Mouse (Mus musculus): ENCODE results near the gene Zfp13. TPM values are rescaled to one million over a fixed set of nuclear protein-coding genes. Genes with fewer than 3 reads are reported as not detected.

Zfp13 gene
- 1 to 10 TPM in 11 of 26 experiments, under 1 TPM in 7, not detected in 8; 0.52 to 1.8 (median 1.0) TPM for total RNA-seq (2018; cell fraction: chromatin; rRNA removed)
- under 1 TPM in 22 of 26 experiments, not detected in 4; 0.09 to 0.74 (median 0.21) TPM for total RNA-seq (2018; cell fraction: cytosol; rRNA removed)
- total RNA-seq (2018; cell fraction: nucleus; rRNA removed) = 1 to 10 TPM in 4 of 26 experiments, under 1 TPM in 11, not detected in 11; 0.22 to 2.5 (median 0.89) TPM
- 0.16 to 0.60 TPM (median 0.52 TPM) in 3 replicates for polyA plus RNA-seq (2018)

GRCm38 (mm10) chr17:23598582-23599552, at the start of gene Zfp13:
Gene Zfp13 (minus strand): TSS chr17:23599487.
- H3K4me3 ChIP-seq (ENCODE audit: inconsistent target) = peak within 1 kb of the TSS; percentile 49
- H3K79me2 ChIP-seq (ENCODE audit: inconsistent target) = no peaks in the 10 kb centered on the region
- H3K27ac ChIP-seq = peak within 1 kb of the TSS; percentile 46
- WGBS (ENCODE audit: missing documents) = 5% methylated on average over 31 of the region's 31 CpGs
- no peaks in the 10 kb centered on the region for H3K36me3 ChIP-seq (ENCODE audit: inconsistent target)

GRCm38 (mm10) chr17:23645894-23646293, 46.6 kb upstream of the Zfp13 start:
- H3K4me3 ChIP-seq (ENCODE audit: inconsistent target) = no peak overlapping the region
- H3K79me2 ChIP-seq (ENCODE audit: inconsistent target) = no peaks in the 10 kb centered on the region
- H3K27ac ChIP-seq = no peak overlapping the region
- 84% methylated on average over 10 of the region's 10 CpGs for WGBS (ENCODE audit: missing documents)
- H3K36me3 ChIP-seq (ENCODE audit: inconsistent target) = no peaks in the 10 kb centered on the region

GRCm38 (mm10) chr17:23644613-23645495, 45.6 kb upstream of the Zfp13 start, which contains the start of gene Mmp25:
Gene Mmp25 (minus strand): TSS chr17:23645277.
- peak within 1 kb of the TSS; percentile 27; the same call in 1 of the 2 replicates for H3K4me3 ChIP-seq (ENCODE audit: inconsistent target)
- no peak within 1 kb of the TSS for H3K27ac ChIP-seq
- no peaks in the 10 kb centered on the region for H3K36me3 ChIP-seq (ENCODE audit: inconsistent target)
- 4% methylated on average over 58 of the region's 58 CpGs for WGBS (ENCODE audit: missing documents)
- H3K79me2 ChIP-seq (ENCODE audit: inconsistent target) = no peaks in the 10 kb centered on the region

GRCm38 (mm10) chr17:23631241-23631640, 32.0 kb upstream of the Zfp13 start:
- WGBS (ENCODE audit: missing documents) = 80% methylated on average over 8 of the region's 8 CpGs
- H3K4me3 ChIP-seq (ENCODE audit: inconsistent target) = no peak overlapping the region
- H3K36me3 ChIP-seq (ENCODE audit: inconsistent target) = no peaks in the 10 kb centered on the region
- no peak overlapping the region for H3K27ac ChIP-seq
- H3K79me2 ChIP-seq (ENCODE audit: inconsistent target) = no peaks in the 10 kb centered on the region

- 18% methylated on average over 22 of the region's 22 CpGs for WGBS (ENCODE audit: missing documents)
- H3K79me2 ChIP-seq (ENCODE audit: inconsistent target) = no peaks in the 10 kb centered on the region
- H3K4me3 ChIP-seq (ENCODE audit: inconsistent target) = no peak overlapping the region
- H3K36me3 ChIP-seq (ENCODE audit: inconsistent target) = no peaks in the 10 kb centered on the region
- no peak overlapping the region for H3K27ac ChIP-seq
These were observed 31.1 kb upstream of the Zfp13 start for GRCm38 (mm10) chr17:23630195-23631020.

GRCm38 (mm10) chr17:23627813-23628212, 28.5 kb upstream of the Zfp13 start:
- Histone ChIP-seq H3K4me3 (ENCODE audit: inconsistent target) (no peak overlapping the region), H3K36me3 (ENCODE audit: inconsistent target) (no peaks in the 10 kb centered on the region), H3K79me2 (ENCODE audit: inconsistent target) (no peaks in the 10 kb centered on the region), H3K27ac (no peak overlapping the region)
- WGBS (ENCODE audit: missing documents) = 89% methylated on average over 7 of the region's 7 CpGs

GRCm38 (mm10) chr17:23620351-23620750, 21.1 kb upstream of the Zfp13 start:
- H3K36me3 ChIP-seq (ENCODE audit: inconsistent target) = no peaks in the 10 kb centered on the region
- H3K4me3 ChIP-seq (ENCODE audit: inconsistent target) = no peak overlapping the region
- H3K79me2 ChIP-seq (ENCODE audit: inconsistent target) = no peaks in the 10 kb centered on the region
- H3K27ac ChIP-seq = no peak overlapping the region
- WGBS (ENCODE audit: missing documents) = 94% methylated on average over 7 of the region's 7 CpGs

- 6% methylated on average over 9 of the region's 9 CpGs for WGBS (ENCODE audit: missing documents)
These were observed 17.8 kb upstream of the Zfp13 start for GRCm38 (mm10) chr17:23617087-23617486.

GRCm38 (mm10) chr17:23610361-23610800, 11.1 kb upstream of the Zfp13 start:
- H3K79me2 ChIP-seq (ENCODE audit: inconsistent target) = no peaks in the 10 kb centered on the region
- H3K4me3 ChIP-seq (ENCODE audit: inconsistent target) = no peak overlapping the region
- WGBS (ENCODE audit: missing documents) = 7% methylated on average over 28 of the region's 28 CpGs
- H3K36me3 ChIP-seq (ENCODE audit: inconsistent target) = no peaks in the 10 kb centered on the region
- no peak overlapping the region for H3K27ac ChIP-seq

More at GRCm38 (mm10) chr17:23617087-23617486, 17.8 kb upstream of the Zfp13 start:
- Histone ChIP-seq H3K4me3 (ENCODE audit: inconsistent target) (no peak overlapping the region), H3K27ac (no peak overlapping the region), H3K79me2 (ENCODE audit: inconsistent target) (no peaks in the 10 kb centered on the region), H3K36me3 (ENCODE audit: inconsistent target) (no peaks in the 10 kb centered on the region)

GRCm38 (mm10) chr17:23609612-23610011, 10.3 kb upstream of the Zfp13 start:
- Histone ChIP-seq H3K79me2 (ENCODE audit: inconsistent target) (no peaks in the 10 kb centered on the region), H3K36me3 (ENCODE audit: inconsistent target) (no peaks in the 10 kb centered on the region), H3K27ac (no peak overlapping the region), H3K4me3 (ENCODE audit: inconsistent target) (no peak overlapping the region)
- 93% methylated on average over 24 of the region's 24 CpGs for WGBS (ENCODE audit: missing documents)

GRCm38 (mm10) chr17:23605220-23605619, 5.9 kb upstream of the Zfp13 start:
- Histone ChIP-seq H3K4me3 (ENCODE audit: inconsistent target) (no peak overlapping the region), H3K79me2 (ENCODE audit: inconsistent target) (no peaks in the 10 kb centered on the region), H3K36me3 (ENCODE audit: inconsistent target) (no peaks in the 10 kb centered on the region), H3K27ac (no peak overlapping the region)
- 94% methylated on average over 8 of the region's 8 CpGs for WGBS (ENCODE audit: missing documents)

GRCm38 (mm10) chr17:23604394-23604793, 5.1 kb upstream of the Zfp13 start:
- Histone ChIP-seq H3K79me2 (ENCODE audit: inconsistent target) (no peaks in the 10 kb centered on the region), H3K4me3 (ENCODE audit: inconsistent target) (no peak overlapping the region), H3K36me3 (ENCODE audit: inconsistent target) (no peaks in the 10 kb centered on the region), H3K27ac (no peak overlapping the region)
- 79% methylated on average over 7 of the region's 7 CpGs for WGBS (ENCODE audit: missing documents)

- Histone ChIP-seq H3K27ac (no peak overlapping the region), H3K4me3 (ENCODE audit: inconsistent target) (no peak overlapping the region), H3K36me3 (ENCODE audit: inconsistent target) (no peaks in the 10 kb centered on the region), H3K79me2 (ENCODE audit: inconsistent target) (no peaks in the 10 kb centered on the region)
- 67% methylated on average over 2 of the region's 2 CpGs for WGBS (ENCODE audit: missing documents)
These were observed 4.3 kb upstream of the Zfp13 start for GRCm38 (mm10) chr17:23603542-23603941.
